Mouse (Mus musculus) neural tube, embryonic 14.5 days (tissue): ENCODE measurements around the gene Wdr26. TPM values are rescaled to one million over a fixed set of nuclear protein-coding genes. Genes with fewer than 3 reads are reported as not detected.
A peak's percentile ranks its signal among the peaks of the same experiment; 100 is the strongest.

Experiments
- ATAC-seq: fragments of 200-750 bp; cut with Nextera tagmentation; 2 replicates; pipeline ENCODE4 v1.8.0; 2017; ENCODE audit warnings: low read depth, mild to moderate bottlenecking, moderate TSS enrichment, moderate library complexity
- H3K27ac ChIP-seq: fragments of 300-500 bp; sonication (generic); 2 replicates; pipeline ENCODE4 v1.5.1; 2014; ENCODE audit warnings: low read depth, mild to moderate bottlenecking, control low read depth, low read length, moderate library complexity, mixed read lengths
- H3K27me3 ChIP-seq: fragments of 300-500 bp; sonication (generic); 2 replicates; pipeline ENCODE4 v1.6.1; 2014; ENCODE audit warnings: low read length; ENCODE audit not compliant: control insufficient read depth, insufficient read depth
- H3K36me3 ChIP-seq: fragments of 300-500 bp; sonication (generic); 2 replicates; pipeline ENCODE4 v1.6.1; 2014; ENCODE audit warnings: low read length, mixed read lengths; ENCODE audit not compliant: control insufficient read depth, insufficient read depth
- H3K4me1 ChIP-seq: fragments of 300-500 bp; sonication (generic); 2 replicates; pipeline ENCODE4 v1.6.1; 2014; ENCODE audit warnings: low read length; ENCODE audit not compliant: control insufficient read depth, insufficient read depth
- H3K4me2 ChIP-seq: fragments of 300-500 bp; sonication (generic); 2 replicates; pipeline ENCODE4 v1.6.1; 2014; ENCODE audit warnings: mild to moderate bottlenecking, low read depth, low read length, control low read depth
- H3K4me3 ChIP-seq: fragments of 300-500 bp; sonication (generic); 2 replicates; pipeline ENCODE4 v1.5.1; 2014; ENCODE audit warnings: low read depth, low read length, control low read depth, mixed read lengths
- H3K9ac ChIP-seq: fragments of 300-500 bp; sonication (generic); replicated peaks from 2 replicates; pipeline ENCODE4 v1.6.1; 2014; ENCODE audit warnings: low read depth, mild to moderate bottlenecking, control low read depth, low read length, mixed read lengths
- H3K9me3 ChIP-seq: fragments of 300-500 bp; sonication (generic); 2 replicates; pipeline ENCODE4 v1.6.1; 2016; ENCODE audit warnings: low read length; ENCODE audit not compliant: control insufficient read depth
- WGBS: fragments of 180-500 bp; shearing (Covaris S2); extraction: QIAGEN DNeasy Blood & Tissue Kit; methylation state at CpG from one replicate; pipeline ENCODE4 v1.1.7; 2014; 5-methylcytosine and 5-hydroxymethylcytosine counted together
- polyA plus RNA-seq: library from polyadenylated mRNA; unstranded; fragments of >200 nt; fragmentation: Nextera tagmentation; extraction: Ambion mirVana; gene quantifications from 2 replicates; pipeline ENCODE4 v1.2.1, GENCODE M21; 2014

Gene Wdr26
- polyA plus RNA-seq, 1 experiment from 2014 or later: 53.0 TPM

- 25% methylated on average over 31 of the region's 36 CpGs for WGBS
- Histone ChIP-seq H3K36me3 (no peaks in the 10 kb centered on the region), H3K4me3 (peak overlapping the region; percentile 22), H3K9ac (peak overlapping the region; percentile 25), H3K27me3 (no peaks in the 10 kb centered on the region), H3K4me1 (peaks cover 7% of the 10 kb centered on the region; the same call in 1 of the 2 replicates), H3K27ac (no peak overlapping the region), H3K4me2 (peak overlapping the region; percentile 64), H3K9me3 (no peaks in the 10 kb centered on the region)
- ATAC-seq: peak; percentile 47
Observed at GRCm38 (mm10) chr1:181256689-181257584, 45.1 kb upstream of the Wdr26 start.

- H3K27ac ChIP-seq: no peak overlapping the region
- peak overlapping the region; percentile 22 for H3K4me3 ChIP-seq
- ATAC-seq: peak; percentile 62; the same call in 1 of the 2 replicates
- 2% methylated on average over 20 of the region's 20 CpGs for WGBS
- no peaks in the 10 kb centered on the region for H3K36me3 ChIP-seq
- peak overlapping the region; percentile 64 for H3K4me2 ChIP-seq
- H3K27me3 ChIP-seq: no peaks in the 10 kb centered on the region
- peak overlapping the region; percentile 25 for H3K9ac ChIP-seq
- H3K9me3 ChIP-seq: no peaks in the 10 kb centered on the region
- peaks cover 7% of the 10 kb centered on the region; the same call in 1 of the 2 replicates for H3K4me1 ChIP-seq
Observed at GRCm38 (mm10) chr1:181255891-181256688, 44.3 kb upstream of the Wdr26 start.

- WGBS: 69% methylated on average over 9 of the region's 9 CpGs
- H3K9me3 ChIP-seq: no peaks in the 10 kb centered on the region
- H3K27me3 ChIP-seq: no peaks in the 10 kb centered on the region
- H3K4me3 ChIP-seq: no peak overlapping the region
- H3K4me2 ChIP-seq: 0 out of 2 replicates have a peak overlapping the region, but pooled peaks have one; percentile 64
- no peak overlapping the region for H3K27ac ChIP-seq
- ATAC-seq: no peak
- H3K9ac ChIP-seq: no peak overlapping the region
- no peaks in the 10 kb centered on the region for H3K36me3 ChIP-seq
- peaks cover 7% of the 10 kb centered on the region; the same call in 1 of the 2 replicates for H3K4me1 ChIP-seq
Observed at GRCm38 (mm10) chr1:181255450-181255849, 43.6 kb upstream of the Wdr26 start.

GRCm38 (mm10) chr1:181251624-181252023 is 39.8 kb upstream of the Wdr26 start:
- Histone ChIP-seq H3K4me1 (peaks cover 5% of the 10 kb centered on the region; the same call in 1 of the 2 replicates), H3K27ac (no peak overlapping the region), H3K4me3 (no peak overlapping the region), H3K36me3 (no peaks in the 10 kb centered on the region), H3K4me2 (no peak overlapping the region), H3K27me3 (no peaks in the 10 kb centered on the region), H3K9ac (no peak overlapping the region), H3K9me3 (no peaks in the 10 kb centered on the region)
- WGBS: 84% methylated on average over 5 of the region's 5 CpGs
- no peak for ATAC-seq

- no peak for ATAC-seq
- Histone ChIP-seq H3K9me3 (no peaks in the 10 kb centered on the region), H3K27ac (no peak overlapping the region), H3K4me1 (no peaks in the 10 kb centered on the region; the same call in 1 of the 2 replicates), H3K36me3 (no peaks in the 10 kb centered on the region), H3K4me2 (no peak overlapping the region), H3K27me3 (no peaks in the 10 kb centered on the region), H3K4me3 (no peak overlapping the region), H3K9ac (no peak overlapping the region)
- 95% methylated on average over 8 of the region's 8 CpGs for WGBS
Observed at GRCm38 (mm10) chr1:181250961-181251360, 39.2 kb upstream of the Wdr26 start.

GRCm38 (mm10) chr1:181249537-181249936 is 37.7 kb upstream of the Wdr26 start:
- no peak for ATAC-seq
- Histone ChIP-seq H3K9ac (no peak overlapping the region), H3K4me1 (no peaks in the 10 kb centered on the region), H3K27me3 (no peaks in the 10 kb centered on the region), H3K4me3 (no peak overlapping the region), H3K4me2 (no peak overlapping the region), H3K36me3 (no peaks in the 10 kb centered on the region), H3K27ac (no peak overlapping the region), H3K9me3 (no peaks in the 10 kb centered on the region)
- WGBS: 94% methylated on average over 6 of the region's 6 CpGs

GRCm38 (mm10) chr1:181247175-181247574 is 35.4 kb upstream of the Wdr26 start:
- no peak overlapping the region for H3K27ac ChIP-seq
- no peak overlapping the region for H3K4me2 ChIP-seq
- no peak overlapping the region for H3K4me3 ChIP-seq
- H3K27me3 ChIP-seq: no peaks in the 10 kb centered on the region
- WGBS: 73% methylated on average over 3 of the region's 3 CpGs
- H3K9me3 ChIP-seq: no peaks in the 10 kb centered on the region
- H3K9ac ChIP-seq: no peak overlapping the region
- no peaks in the 10 kb centered on the region for H3K4me1 ChIP-seq
- H3K36me3 ChIP-seq: no peaks in the 10 kb centered on the region
- ATAC-seq: no peak

GRCm38 (mm10) chr1:181246487-181247138 is 34.8 kb upstream of the Wdr26 start:
- Histone ChIP-seq H3K36me3 (no peaks in the 10 kb centered on the region), H3K9me3 (no peaks in the 10 kb centered on the region), H3K9ac (no peak overlapping the region), H3K27ac (no peak overlapping the region), H3K4me3 (no peak overlapping the region), H3K27me3 (no peaks in the 10 kb centered on the region), H3K4me1 (no peaks in the 10 kb centered on the region), H3K4me2 (no peak overlapping the region)
- WGBS: 34% methylated on average over 6 of the region's 7 CpGs
- no peak for ATAC-seq
